Mouse (Mus musculus): Measurements from ENCODE around the gene Nenf. TPM values are rescaled to one million over a fixed set of nuclear protein-coding genes. Genes with fewer than 3 reads are reported as not detected.

Nenf gene
- polyA plus RNA-seq (2012; rRNA removed) = 45.1 and 45.6 TPM in 2 replicates

GRCm38 (mm10) chr1:191317591-191318196 lies at the start of gene Nenf:
Gene Nenf, minus strand, starts transcription at chr1:191318194.

GRCm38 (mm10) chr1:191325726-191326232 lies 7.8 kb upstream of the Nenf start, which contains the start of gene Tmem206:
Gene Tmem206, plus strand, starts transcription at chr1:191325912.

Other genes with a start within 250 kb of the Nenf start
- 2.1 and 2.5 TPM in 2 replicates for gene Batf3, start 220.3 kb downstream of the Nenf start, polyA plus RNA-seq (2012; rRNA removed)
- not detected in 2 replicates for gene Fam71a, start 153.4 kb downstream of the Nenf start, polyA plus RNA-seq (2012; rRNA removed)
- gene Atf3, start 100.2 kb downstream of the Nenf start, polyA plus RNA-seq (2012; rRNA removed) = 1.8 and 2.0 TPM in 2 replicates
- 3.8 and 3.9 TPM in 2 replicates for gene Tmem206, start 7.7 kb upstream of the Nenf start, polyA plus RNA-seq (2012; rRNA removed)
- gene Ppp2r5a, start 85.1 kb upstream of the Nenf start, polyA plus RNA-seq (2012; rRNA removed) = 41.1 and 41.4 TPM in 2 replicates